Mouse (Mus musculus) CH12.LX (cell line): ENCODE measurements around the gene Itih2. TPM values are rescaled to one million over a fixed set of nuclear protein-coding genes. Genes with fewer than 3 reads are reported as not detected.

Experiments used
- DNase-seq: peaks from one replicate; pipeline ENCODE4 v3.0.0-alpha.2; 2013; ENCODE audit errors: extremely low read depth
- H3K27ac ChIP-seq: 2 replicates; pipeline ENCODE4 v1.5.1; 2012; ENCODE audit warnings: low read depth, mild to moderate bottlenecking, control low read depth, moderate library complexity; ENCODE audit not compliant: insufficient read depth
- H3K27me3 ChIP-seq: replicated peaks from 2 replicates; pipeline ENCODE3; 2012; ENCODE audit warnings: inconsistent platforms
- H3K36me3 ChIP-seq, 2 experiments: replicated peaks in 1 of 2; 2 replicates each; pipeline versions ENCODE3 to v1.6.1; 2012; ENCODE audit warnings: inconsistent platforms in 1 of 2, low read length in 1 of 2, mild to moderate bottlenecking in 1 of 2, mixed read lengths in 1 of 2, moderate library complexity in 1 of 2; ENCODE audit not compliant: control insufficient read depth in 1 of 2, insufficient read depth in 1 of 2
- H3K4me1 ChIP-seq, 2 experiments: 2 replicates each; pipeline ENCODE4 v1.6.1; 2012; ENCODE audit warnings: inconsistent platforms in 1 of 2, moderate library complexity in 1 of 2; ENCODE audit not compliant: insufficient read depth in 2 of 2, control insufficient read depth in 1 of 2
- H3K4me2 ChIP-seq: 2 replicates; pipeline ENCODE4 v1.6.1; 2012; ENCODE audit warnings: low read depth, mild to moderate bottlenecking, control low read depth; ENCODE audit not compliant: poor library complexity, insufficient read depth, severe bottlenecking
- H3K4me3 ChIP-seq, 3 experiments: fragments of 150-350 bp in 1 of 3; sonication (generic) in 1 of 3; replicated peaks in 1 of 3; 2 replicates each; pipeline versions ENCODE3 to v1.5.1; 2011 to 2012; ENCODE audit warnings: low read depth in 2 of 3, low read length in 2 of 3, mild to moderate bottlenecking in 2 of 3, moderate library complexity in 2 of 3, control low read depth in 1 of 3, improper control_type of control experiment in 1 of 3, inconsistent platforms in 1 of 3, mixed read lengths in 1 of 3; ENCODE audit not compliant: poor library complexity in 1 of 3
- H3K79me2 ChIP-seq: replicated peaks from 2 replicates; pipeline ENCODE4 v1.6.1; 2012; ENCODE audit warnings: mild to moderate bottlenecking, moderate library complexity; ENCODE audit not compliant: control insufficient read depth, poor library complexity, insufficient read depth, severe bottlenecking; ENCODE audit errors: extremely low read depth
- H3K9ac ChIP-seq: 2 replicates; pipeline ENCODE4 v1.6.1; 2012; ENCODE audit warnings: low read depth, mild to moderate bottlenecking, control low read depth, moderate library complexity; ENCODE audit not compliant: insufficient read depth
- H3K9me3 ChIP-seq: replicated peaks from 2 replicates; pipeline ENCODE3; 2012; ENCODE audit warnings: low read length, inconsistent platforms, mixed read lengths
- CHD1 ChIP-seq: IDR thresholded peaks from 2 replicates; pipeline ENCODE4 v1.6.1; 2012; ENCODE audit warnings: low read depth, low read length, improper control_type of control experiment, inconsistent platforms
- CHD2 ChIP-seq: IDR thresholded peaks from 2 replicates; pipeline ENCODE4 v1.6.1; 2011; ENCODE audit warnings: low read length, improper control_type of control experiment
- CTCF ChIP-seq, 2 experiments: IDR thresholded peaks in 1 of 2; conservative IDR thresholded peaks in 1 of 2; 2 replicates each; pipeline ENCODE4 v1.5.1; 2011 to 2012; ENCODE audit warnings: low read depth in 2 of 2, low read length in 2 of 2, improper control_type of control experiment in 1 of 2, inconsistent platforms in 1 of 2, mild to moderate bottlenecking in 1 of 2, moderate library complexity in 1 of 2
- EP300 ChIP-seq: IDR thresholded peaks from 2 replicates; pipeline ENCODE4 v1.6.1; 2011; ENCODE audit warnings: low read length, improper control_type of control experiment
- ETS1 ChIP-seq: conservative IDR thresholded peaks from 2 replicates; pipeline ENCODE4 v1.6.1; 2012; ENCODE audit warnings: low read depth, mild to moderate bottlenecking, inconsistent platforms, low read length, improper control_type of control experiment, moderate library complexity
- IRF4 ChIP-seq: IDR thresholded peaks from 2 replicates; pipeline ENCODE4 v1.6.1; 2014; ENCODE audit warnings: low read depth, mild to moderate bottlenecking, inconsistent platforms, low read length, improper control_type of control experiment
- JUN ChIP-seq: IDR thresholded peaks from 2 replicates; pipeline ENCODE4 v1.6.1; 2011; ENCODE audit warnings: low read depth, mild to moderate bottlenecking, low read length, improper control_type of control experiment, moderate library complexity; ENCODE audit not compliant: insufficient read depth
- JUND ChIP-seq: conservative IDR thresholded peaks from 2 replicates; pipeline ENCODE4 v1.6.1; 2011; ENCODE audit warnings: low read depth, low read length, improper control_type of control experiment
- KAT2A ChIP-seq: IDR thresholded peaks from 2 replicates; pipeline ENCODE4 v1.6.1; 2012; ENCODE audit warnings: low read length, improper control_type of control experiment, inconsistent platforms; ENCODE audit not compliant: insufficient replicate concordance
- MAX ChIP-seq: IDR thresholded peaks from 2 replicates; pipeline ENCODE4 v1.6.1; 2011; ENCODE audit warnings: low read length, improper control_type of control experiment
- MAZ ChIP-seq: IDR thresholded peaks from 2 replicates; pipeline ENCODE4 v1.6.1; 2012; ENCODE audit warnings: low read depth, mild to moderate bottlenecking, inconsistent platforms, low read length, improper control_type of control experiment, moderate library complexity
- MYC ChIP-seq: IDR thresholded peaks from 2 replicates; pipeline ENCODE4 v1.6.1; 2011; ENCODE audit warnings: low read depth, mild to moderate bottlenecking, improper control_type of control experiment, low read length
- NELFE ChIP-seq: IDR thresholded peaks from 2 replicates; pipeline ENCODE4 v1.6.1; 2011; ENCODE audit warnings: low read depth, low read length, improper control_type of control experiment
- NRF1 ChIP-seq: IDR thresholded peaks from 2 replicates; pipeline ENCODE4 v1.6.1; 2014; ENCODE audit warnings: low read depth, mild to moderate bottlenecking, inconsistent platforms, low read length, improper control_type of control experiment, moderate library complexity
- PAX5 ChIP-seq: IDR thresholded peaks from 2 replicates; pipeline ENCODE4 v1.6.1; 2012; ENCODE audit warnings: low read length, inconsistent platforms, mixed read lengths
- POLR2A ChIP-seq: IDR thresholded peaks from 2 replicates; pipeline ENCODE4 v1.6.1; 2011; ENCODE audit warnings: low read depth, mild to moderate bottlenecking, improper control_type of control experiment, low read length
- TBP ChIP-seq: conservative IDR thresholded peaks from 2 replicates; pipeline ENCODE4 v1.6.1; 2011; ENCODE audit warnings: low read depth, low read length, improper control_type of control experiment
- TCF12 ChIP-seq: IDR thresholded peaks from 2 replicates; pipeline ENCODE4 v1.6.1; 2014; ENCODE audit warnings: low read depth, mild to moderate bottlenecking, inconsistent platforms, low read length, improper control_type of control experiment
- UBTF ChIP-seq: IDR thresholded peaks from 2 replicates; pipeline ENCODE4 v1.6.1; 2012; ENCODE audit warnings: low read depth, mild to moderate bottlenecking, inconsistent platforms, low read length, improper control_type of control experiment, moderate library complexity
- ZNF384 ChIP-seq: IDR thresholded peaks from 2 replicates; pipeline ENCODE4 v1.6.1; 2012; ENCODE audit warnings: low read depth, low read length, improper control_type of control experiment, inconsistent platforms
- dilution Hi-C: fragments of 300-500 bp; cut with MboI; formaldehyde crosslinking; loops from 2 replicates; pipeline ENCODE4 v1.14.3; 2020; ENCODE audit warnings: low sequenced_read_pairs; ENCODE audit not compliant: extremely low pct_unique_long_range_greater_than_20kb, extremely low pct_ligation_motif_present
- in situ Hi-C: fragments of 300-500 bp; cut with MboI; formaldehyde crosslinking; loops from 3 replicates; pipeline ENCODE4 v1.14.3; 2019; ENCODE audit warnings: low sequenced_read_pairs, low pct_ligation_motif_present, low pct_unique_long_range_greater_than_20kb, mixed read lengths
- polyA plus RNA-seq: library from polyadenylated mRNA; unstranded; fragments of >175 nt; gene quantifications from 2 replicates; pipeline ENCODE4 v1.2.1, GENCODE M21; 2012; ENCODE audit warnings: low read depth; ENCODE audit not compliant: insufficient read length
- total RNA-seq, 2 experiments: library from RNA; depleted of rRNA; stranded (reverse); fragments of 300-350 nt in 1 of 2; fragments of >200 nt in 1 of 2; gene quantifications; 2 replicates each; pipeline ENCODE4 v1.2.3; 2012 to 2014

Itih2 gene
- total and polyA plus RNA-seq, 3 experiments, result not detected

- Histone ChIP-seq H3K4me3 (no peak overlapping the region), H3K4me2 (no peak overlapping the region), H3K4me1 (peaks cover under 1 to 1% of the 10 kb centered on the region in 2 experiments), H3K27ac (no peak overlapping the region), H3K36me3 (no peaks in the 10 kb centered on the region), H3K79me2 (no peaks in the 10 kb centered on the region), H3K9me3 (peaks cover 3% of the 10 kb centered on the region), H3K27me3 (no peaks in the 10 kb centered on the region), H3K9ac (no peak overlapping the region)
- TF ChIP-seq PAX5 (no peak), NELFE (no peak), KAT2A (no peak), TCF12 (no peak), ETS1 (no peak), MAZ (no peak), TBP (no peak), MAX (no peak)
- dilution Hi-C loops, result no loop called here
- no peak for DNase-seq
- in situ Hi-C loops, result no loop called here
Measured at GRCm38 (mm10) chr2:10137320-10137719, 6.1 kb upstream of the Itih2 start.

- in situ Hi-C loops, result no loop called here
- TF ChIP-seq EP300 (no peak), UBTF (no peak), CTCF (conservative IDR thresholded peaks at IDR 0.05 in 1 of 2, IDR thresholded peaks at IDR 0.05 in 1 of 2; ENCODE audit: low read depth in 2 of 2, low read length in 2 of 2) (no peak), NRF1 (no peak), ETS1 (no peak), MYC (no peak)
- no peaks in the 10 kb centered on the region for H3K79me2 ChIP-seq
- H3K4me3 ChIP-seq, result no peak overlapping the region
- H3K36me3 ChIP-seq, result no peaks in the 10 kb centered on the region
- no peak overlapping the region for H3K4me2 ChIP-seq
- dilution Hi-C loops, result no loop called here
- no peaks in the 10 kb centered on the region for H3K4me1 ChIP-seq
- no peaks in the 10 kb centered on the region for H3K27me3 ChIP-seq
- no peak overlapping the region for H3K27ac ChIP-seq
- no peak overlapping the region for H3K9ac ChIP-seq
- no peaks in the 10 kb centered on the region for H3K9me3 ChIP-seq
- no peak for DNase-seq
Measured at GRCm38 (mm10) chr2:10133941-10134340, 2.7 kb upstream of the Itih2 start.

GRCm38 (mm10) chr2:10132128-10132527 lies 932 bp upstream of the Itih2 start:
- H3K79me2 ChIP-seq, result no peaks in the 10 kb centered on the region
- H3K9ac ChIP-seq, result no peak overlapping the region
- H3K4me1 ChIP-seq, result no peaks in the 10 kb centered on the region
- in situ Hi-C loops (no loop called here), dilution Hi-C loops (no loop called here)
- no peaks in the 10 kb centered on the region for H3K9me3 ChIP-seq
- DNase-seq, result no peak
- H3K36me3 ChIP-seq, result no peaks in the 10 kb centered on the region
- H3K4me2 ChIP-seq, result no peak overlapping the region
- no peaks in the 10 kb centered on the region for H3K27me3 ChIP-seq
- TF ChIP-seq CHD2 (no peak), IRF4 (no peak), POLR2A (no peak), ETS1 (no peak), JUND (no peak), NRF1 (no peak), CHD1 (no peak), JUN (no peak), ZNF384 (no peak)
- no peak overlapping the region for H3K27ac ChIP-seq
- H3K4me3 ChIP-seq, result no peak overlapping the region
